Mouse (Mus musculus): ENCODE measurements at regions not wholly inside any gene's neighbourhood (a gene's known extent, or its start where the extent isn't known, plus 50 kb on each side); places are given as distances from the start of the nearest gene placed in this dataset.

GRCm38 (mm10) chr12:26075638-26076254 lies 339.3 kb downstream of the Rnf144a start:
- no peak overlapping the region for H3K9ac ChIP-seq (replicated peaks; ENCODE audit: low read length, poor library complexity, severe bottlenecking)
- ATAC-seq (ENCODE audit: low FRiP score) (peak; percentile 41), DNase-seq (ENCODE audit: low spot score) (peak; percentile 40)
- WGBS = 24% methylated on average over 9 of the region's 9 CpGs
- H3K27me3 ChIP-seq (ENCODE audit: insufficient read depth, low read length) = no peaks in the 10 kb centered on the region
- no peaks in the 10 kb centered on the region for H3K4me1 ChIP-seq (ENCODE audit: insufficient read depth, low read length)
- H3K9me3 ChIP-seq (ENCODE audit: low read length) = no peaks in the 10 kb centered on the region
- peak; percentile 31 for TF ChIP-seq CTCF (IDR thresholded peaks at IDR 0.05)
- H3K36me3 ChIP-seq (ENCODE audit: insufficient read depth, low read length) = no peaks in the 10 kb centered on the region
- H3K4me3 ChIP-seq (ENCODE audit: low read depth, low read length) = no peak overlapping the region
- no peak overlapping the region for H3K27ac ChIP-seq (ENCODE audit: low read depth, low read length)
- H3K4me2 ChIP-seq (ENCODE audit: low read depth, low read length, poor library complexity, severe bottlenecking) = no peak overlapping the region

- DNase-seq (ENCODE audit: low spot score) (no peak), ATAC-seq (ENCODE audit: low FRiP score) (no peak)
- Histone ChIP-seq H3K9ac (replicated peaks; ENCODE audit: low read length, poor library complexity, severe bottlenecking) (no peak overlapping the region), H3K27ac (ENCODE audit: low read depth, low read length) (no peak overlapping the region), H3K27me3 (ENCODE audit: insufficient read depth, low read length) (no peaks in the 10 kb centered on the region), H3K4me3 (ENCODE audit: low read depth, low read length) (no peak overlapping the region), H3K9me3 (ENCODE audit: low read length) (no peaks in the 10 kb centered on the region), H3K4me1 (ENCODE audit: insufficient read depth, low read length) (peaks cover 10% of the 10 kb centered on the region; the same call in 1 of the 2 replicates), H3K36me3 (ENCODE audit: insufficient read depth, low read length) (no peaks in the 10 kb centered on the region), H3K4me2 (ENCODE audit: low read depth, low read length, poor library complexity, severe bottlenecking) (no peak overlapping the region)
- 84% methylated on average over 7 of the region's 7 CpGs for whole genome bisulfite sequencing
- TF ChIP-seq CTCF (IDR thresholded peaks at IDR 0.05) = no peak
These were observed 342.9 kb downstream of the Rnf144a start for GRCm38 (mm10) chr12:26072180-26072579.

GRCm38 (mm10) chr12:26071610-26072009 lies 343.4 kb downstream of the Rnf144a start:
- DNase-seq (ENCODE audit: low spot score) (peak; percentile 93), ATAC-seq (ENCODE audit: low FRiP score) (no peak; the same call in 1 of the 2 replicates)
- H3K36me3 ChIP-seq (ENCODE audit: insufficient read depth, low read length) = no peaks in the 10 kb centered on the region
- peaks cover 10% of the 10 kb centered on the region; the same call in 1 of the 2 replicates for H3K4me1 ChIP-seq (ENCODE audit: insufficient read depth, low read length)
- no peak overlapping the region for H3K9ac ChIP-seq (replicated peaks; ENCODE audit: low read length, poor library complexity, severe bottlenecking)
- H3K27ac ChIP-seq (ENCODE audit: low read depth, low read length) = no peak overlapping the region
- no peaks in the 10 kb centered on the region for H3K27me3 ChIP-seq (ENCODE audit: insufficient read depth, low read length)
- peak; percentile 88 for TF ChIP-seq CTCF (IDR thresholded peaks at IDR 0.05)
- WGBS = 10% methylated on average over 3 of the region's 3 CpGs
- H3K4me3 ChIP-seq (ENCODE audit: low read depth, low read length) = no peak overlapping the region
- no peak overlapping the region for H3K4me2 ChIP-seq (ENCODE audit: low read depth, low read length, poor library complexity, severe bottlenecking)
- H3K9me3 ChIP-seq (ENCODE audit: low read length) = no peaks in the 10 kb centered on the region

GRCm38 (mm10) chr12:26068685-26069008 lies 346.4 kb downstream of the Rnf144a start:
- no peak for DNase-seq (ENCODE audit: low spot score)
- Histone ChIP-seq H3K4me3 (ENCODE audit: low read depth, low read length) (no peak overlapping the region), H3K9ac (replicated peaks; ENCODE audit: low read length, poor library complexity, severe bottlenecking) (no peak overlapping the region), H3K4me2 (ENCODE audit: low read depth, low read length, poor library complexity, severe bottlenecking) (peak overlapping the region; percentile 41; the same call in 1 of the 2 replicates), H3K27me3 (ENCODE audit: insufficient read depth, low read length) (no peaks in the 10 kb centered on the region), H3K36me3 (ENCODE audit: insufficient read depth, low read length) (no peaks in the 10 kb centered on the region), H3K9me3 (ENCODE audit: low read length) (no peaks in the 10 kb centered on the region), H3K4me1 (ENCODE audit: insufficient read depth, low read length) (peaks cover 10% of the 10 kb centered on the region; the same call in 1 of the 2 replicates), H3K27ac (ENCODE audit: low read depth, low read length) (no peak overlapping the region)
- 39% methylated on average over 4 of the region's 4 CpGs for WGBS
- no peak for TF ChIP-seq CTCF (IDR thresholded peaks at IDR 0.05)
- no peak for ATAC-seq (ENCODE audit: low FRiP score)

- peak; percentile 70; the same call in 1 of the 2 replicates for ATAC-seq (ENCODE audit: low FRiP score)
- Histone ChIP-seq H3K4me1 (ENCODE audit: insufficient read depth, low read length) (peaks cover 10% of the 10 kb centered on the region; the same call in 1 of the 2 replicates), H3K9ac (replicated peaks; ENCODE audit: low read length, poor library complexity, severe bottlenecking) (no peak overlapping the region; the same call in 1 of the 2 replicates), H3K36me3 (ENCODE audit: insufficient read depth, low read length) (no peaks in the 10 kb centered on the region), H3K9me3 (ENCODE audit: low read length) (no peaks in the 10 kb centered on the region), H3K27ac (ENCODE audit: low read depth, low read length) (no peak overlapping the region), H3K27me3 (ENCODE audit: insufficient read depth, low read length) (no peaks in the 10 kb centered on the region), H3K4me3 (ENCODE audit: low read depth, low read length) (peak overlapping the region; percentile 12; the same call in 1 of the 2 replicates), H3K4me2 (ENCODE audit: low read depth, low read length, poor library complexity, severe bottlenecking) (peak overlapping the region; percentile 41)
- no peak for TF ChIP-seq CTCF (IDR thresholded peaks at IDR 0.05)
- 9% methylated on average over 24 of the region's 24 CpGs for WGBS
- DNase-seq (ENCODE audit: low spot score) = peak; percentile 60
These were observed 347.0 kb downstream of the Rnf144a start for GRCm38 (mm10) chr12:26067866-26068684.

- Histone ChIP-seq H3K4me3 (ENCODE audit: low read depth, low read length) (no peak overlapping the region), H3K9me3 (ENCODE audit: low read length) (no peaks in the 10 kb centered on the region), H3K36me3 (ENCODE audit: insufficient read depth, low read length) (no peaks in the 10 kb centered on the region), H3K27me3 (ENCODE audit: insufficient read depth, low read length) (no peaks in the 10 kb centered on the region), H3K4me1 (ENCODE audit: insufficient read depth, low read length) (no peaks in the 10 kb centered on the region), H3K27ac (ENCODE audit: low read depth, low read length) (no peak overlapping the region), H3K9ac (replicated peaks; ENCODE audit: low read length, poor library complexity, severe bottlenecking) (no peak overlapping the region), H3K4me2 (ENCODE audit: low read depth, low read length, poor library complexity, severe bottlenecking) (no peak overlapping the region)
- WGBS = 35% methylated on average over 3 of the region's 3 CpGs
- no peak for TF ChIP-seq CTCF (IDR thresholded peaks at IDR 0.05)
- DNase-seq (ENCODE audit: low spot score) (no peak), ATAC-seq (ENCODE audit: low FRiP score) (no peak)
These were observed 354.7 kb downstream of the Rnf144a start for GRCm38 (mm10) chr12:26060378-26060777.

Measured in midbrain, postnatal 0 days (tissue).